ENCODE assay signal across 24 mouse cellular contexts in the genomic region with DNA sequence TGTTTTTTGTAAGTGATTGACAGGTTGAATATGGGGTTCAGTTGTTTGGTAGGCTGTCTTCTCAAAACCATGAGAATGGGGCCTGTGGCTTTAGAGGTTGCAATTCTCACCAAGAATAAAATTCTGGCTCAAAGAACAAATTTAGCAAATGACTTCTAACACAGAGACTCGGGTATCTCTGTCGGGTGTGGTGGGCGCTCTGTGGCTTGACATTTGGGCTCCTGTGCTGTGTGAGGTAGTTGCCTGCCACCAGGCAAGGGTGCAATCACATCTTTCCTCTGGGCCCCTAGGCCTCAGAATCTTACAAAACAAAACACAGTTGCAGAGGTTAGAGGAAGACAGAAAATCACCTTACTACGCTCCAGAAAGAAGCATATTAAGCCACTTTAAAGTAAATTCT. TPM values are rescaled to one million over a fixed set of nuclear protein-coding genes. Genes with fewer than 3 reads are reported as not detected.
DNase-seq lines count a peak whose midpoint lies in the region; ATAC-seq and TF ChIP-seq lines count a peak whose summit lies in the region.
"Had no signal": no experiment of that assay in that cellular context is flagged by ENCODE, and none has a peak within 500 bp of the region (broad histone marks: within the 10 kb centered on the region; RNA-seq: fewer than 3 reads in every experiment).

No protein-coding gene starts in this region.

- H3K36me3 ChIP-seq in thymus, adult 2 months (ENCODE audit: control insufficient read depth, insufficient read depth, low read length) = no peaks in the 10 kb centered on the region
- no peaks in the 10 kb centered on the region for H3K36me3 ChIP-seq in midbrain, embryonic 16.5 days (ENCODE audit: control insufficient read depth, insufficient read depth, low read length)
- H3K36me3 ChIP-seq: embryonic facial prominence, embryonic 13.5 days; forebrain, embryonic 12.5 days; heart, embryonic 12.5 days; kidney, embryonic 15.5 days had no signal

- no peak for TF ChIP-seq POLR2A in thymus, adult 2 months (IDR thresholded peaks at IDR 0.05; ENCODE audit: control insufficient read depth, extremely low read depth, insufficient read depth, low read length, poor library complexity)

- WGBS in thymus, adult 2 months = 41% methylated on average over 4 of the region's 4 CpGs
- WGBS in midbrain, embryonic 16.5 days = 94% methylated on average over 4 of the region's 4 CpGs

- TF ChIP-seq CTCF in thymus, adult 2 months (IDR thresholded peaks at IDR 0.05; ENCODE audit: borderline replicate concordance, control insufficient read depth, extremely low read depth, insufficient read depth, low read length, poor library complexity) = no peak

- H3K27ac ChIP-seq in thymus, adult 2 months (ENCODE audit: control insufficient read depth, insufficient read depth, low read length) = no peak overlapping the region
- no peak overlapping the region for H3K27ac ChIP-seq in midbrain, embryonic 16.5 days (ENCODE audit: low read length)
- H3K27ac ChIP-seq: embryonic facial prominence, embryonic 13.5 days; forebrain, embryonic 12.5 days; hindbrain, postnatal 0 days; limb, embryonic 10.5 days; macrophage had no signal

- H3K4me3 ChIP-seq in thymus, adult 2 months (ENCODE audit: control insufficient read depth, insufficient read depth, low read length) = no peak overlapping the region
- no peak overlapping the region for H3K4me3 ChIP-seq in midbrain, embryonic 16.5 days (ENCODE audit: low read depth, low read length)
- H3K4me3 ChIP-seq: embryonic facial prominence, embryonic 13.5 days; erythroblast, embryonic 14.5 days; forebrain, embryonic 12.5 days; heart, embryonic 12.5 days; kidney, embryonic 15.5 days; limb, embryonic 10.5 days had no signal

- ATAC-seq in inflammation-experienced regulatory T-cells, adult 6 months = peak; percentile 15
- no peak for ATAC-seq in midbrain, embryonic 16.5 days
- ATAC-seq: hindbrain, postnatal 0 days had no signal

- H3K9ac ChIP-seq in midbrain, embryonic 16.5 days (ENCODE audit: low read depth, low read length) = no peak overlapping the region
- H3K9ac ChIP-seq: embryonic facial prominence, embryonic 13.5 days; forebrain, embryonic 12.5 days; heart, embryonic 12.5 days; kidney, embryonic 15.5 days had no signal

- H3K27me3 ChIP-seq in thymus, adult 2 months (ENCODE audit: control insufficient read depth, insufficient read depth, low read length) = no peaks in the 10 kb centered on the region
- H3K27me3 ChIP-seq in midbrain, embryonic 16.5 days (ENCODE audit: control insufficient read depth, insufficient read depth, low read depth, low read length) = no peaks in the 10 kb centered on the region
- H3K27me3 ChIP-seq: embryonic facial prominence, embryonic 13.5 days; forebrain, embryonic 12.5 days; heart, embryonic 12.5 days; kidney, embryonic 15.5 days had no signal

- H3K4me2 ChIP-seq in midbrain, embryonic 16.5 days (ENCODE audit: low read length) = no peak overlapping the region
- H3K4me2 ChIP-seq: embryonic facial prominence, embryonic 13.5 days; forebrain, embryonic 12.5 days; heart, embryonic 12.5 days; kidney, embryonic 15.5 days had no signal

- peaks cover 49% of the 10 kb centered on the region for H3K4me1 ChIP-seq in thymus, adult 2 months (replicated peaks; ENCODE audit: control insufficient read depth, insufficient read depth, low read length)
- peaks cover 14% of the 10 kb centered on the region for H3K4me1 ChIP-seq in midbrain, embryonic 16.5 days (ENCODE audit: control insufficient read depth, insufficient read depth, low read length)

- H3K9me3 ChIP-seq in midbrain, embryonic 16.5 days (replicated peaks; ENCODE audit: control insufficient read depth, low read length, poor library complexity, severe bottlenecking) = no peaks in the 10 kb centered on the region
- H3K9me3 ChIP-seq: embryonic facial prominence, embryonic 13.5 days; forebrain, embryonic 12.5 days; heart, embryonic 12.5 days; kidney, embryonic 15.5 days; limb, embryonic 10.5 days had no signal

- DNase-seq in thymus, adult 2 months = peak; percentile 47
- no peak for DNase-seq in thymus, postnatal 10 days (ENCODE audit: low spot score in 2 of 2)
- peak; percentile 72 to 78 for DNase-seq in CD8-positive naive resting alpha-beta T cell, adult 2 months (ENCODE audit: low read depth in 2 of 2, low spot score in 2 of 2)
- no peak for DNase-seq in liver
- no peak for DNase-seq in layer of hippocampus, adult 9-11 months
- DNase-seq: adrenal gland, postnatal 10 days; cerebellum, adult 2 months; cerebellum, postnatal 36 days; embryo, embryonic 11 days; gastrocnemius, postnatal 36 days; heart, postnatal 10 days; kidney, adult 11 months; right cerebral cortex, postnatal 25 days; spleen, adult 18-20 months had no signal

RNA-seq across cellular contexts. Expression of a gene that starts 43.6 kb away (rescaled TPM):
- 279 and 361 TPM in 2 replicates for polyA plus RNA-seq in thymus, adult 2 months (2012; rRNA removed)
- polyA plus RNA-seq in inflammation-experienced regulatory T-cells, adult 6 months (2017; shearing (Covaris generic)) = 100 to 1,000 TPM; 103 to 195 (median 174) TPM
- 67.6 and 81.3 TPM in 2 replicates for polyA plus RNA-seq in midbrain, embryonic 16.5 days (2015; fragmentation: Nextera tagmentation; extraction: Ambion mirVana)
- polyA plus RNA-seq: erythroblast, embryonic 14.5 days had no signal

Comparison
In these comparisons a context has a peak if more than half of its experiments do, and no peak if none do; other contexts are left out.
1. DNase-seq: peak in thymus, adult 2 months (single experiment) and CD8-positive naive resting alpha-beta T cell, adult 2 months (2 of 2); none in thymus, postnatal 10 days (0 of 2), liver (single experiment) and layer of hippocampus, adult 9-11 months (single experiment).